Mouse (Mus musculus): ENCODE data around the gene Hnrnpm.

DNA sequence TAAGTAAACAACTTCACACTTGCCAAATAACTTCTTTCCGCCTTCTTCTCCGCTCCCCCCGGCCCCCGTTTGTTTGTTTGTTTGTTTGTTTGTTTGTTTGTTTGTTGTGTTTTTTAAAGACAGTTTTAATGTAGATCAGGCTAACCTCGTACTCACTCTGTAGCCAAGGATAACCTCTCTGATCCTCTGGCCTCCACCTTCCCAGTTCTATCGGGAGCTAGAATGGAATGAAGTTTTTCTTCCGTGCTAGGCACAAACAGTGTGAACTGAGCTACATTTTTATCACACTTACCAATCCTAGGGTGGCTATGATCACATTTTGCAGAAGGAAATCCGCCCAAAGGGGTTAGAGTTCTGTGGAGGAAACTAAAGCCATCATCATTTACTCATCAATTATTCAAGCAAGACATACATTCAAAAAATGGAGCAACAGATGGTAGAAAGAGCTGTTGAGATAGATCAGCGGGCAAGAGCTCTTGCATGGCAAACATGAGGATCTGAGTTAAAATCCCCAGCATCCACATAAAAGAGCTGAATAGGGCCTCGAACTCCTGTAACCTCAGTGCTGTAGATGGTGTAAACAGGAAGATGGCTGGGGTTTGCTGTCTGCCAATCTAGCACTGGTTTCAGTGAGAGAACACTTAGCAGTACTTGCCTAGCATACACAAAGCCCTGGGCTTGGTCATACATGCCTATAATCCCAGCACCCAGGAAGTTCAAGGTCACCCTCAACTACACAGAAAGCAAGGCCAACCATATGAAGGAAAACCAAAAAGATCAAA, 32.5 kb upstream of the Hnrnpm start:
- TF ChIP-seq POLR2A (IDR thresholded peaks at IDR 0.05; ENCODE audit: extremely low read depth, insufficient read depth, low read length) (no peak), CTCF (IDR thresholded peaks at IDR 0.05; ENCODE audit: extremely low read depth, insufficient read depth, low read length) (no peak)
